Mouse (Mus musculus): ENCODE measurements around the gene Nxph4. TPM values are rescaled to one million over a fixed set of nuclear protein-coding genes. Genes with fewer than 3 reads are reported as not detected.

The Nxph4 gene
- polyA plus RNA-seq, 1 experiment from 2014 or later = 19.4 TPM

DNA sequence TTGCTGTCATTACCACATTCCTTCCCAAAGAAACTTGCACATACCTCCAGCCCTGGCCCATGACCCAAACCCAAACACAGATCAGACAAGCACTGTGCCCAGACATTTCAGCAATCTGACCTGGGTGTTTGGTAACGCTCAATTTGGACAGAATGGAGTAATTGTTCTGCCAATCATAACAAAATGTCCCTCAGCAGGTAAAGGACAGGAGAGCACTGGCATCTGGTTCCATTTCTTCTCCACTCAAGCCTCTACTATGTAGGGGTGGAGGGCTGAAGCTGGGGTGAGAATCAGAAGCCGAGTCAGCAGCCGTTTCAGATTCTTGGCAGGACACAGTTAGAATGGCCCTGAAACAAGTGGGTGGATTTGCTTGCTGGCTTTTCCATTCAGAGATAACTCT, 42.2 kb downstream of the Nxph4 start:
- WGBS = 94% methylated on average over 3 of the region's 3 CpGs
- peaks cover 94% of the 10 kb centered on the region for H3K36me3 ChIP-seq
- DNase-seq (ENCODE audit: low spot score) = no peak

DNA sequence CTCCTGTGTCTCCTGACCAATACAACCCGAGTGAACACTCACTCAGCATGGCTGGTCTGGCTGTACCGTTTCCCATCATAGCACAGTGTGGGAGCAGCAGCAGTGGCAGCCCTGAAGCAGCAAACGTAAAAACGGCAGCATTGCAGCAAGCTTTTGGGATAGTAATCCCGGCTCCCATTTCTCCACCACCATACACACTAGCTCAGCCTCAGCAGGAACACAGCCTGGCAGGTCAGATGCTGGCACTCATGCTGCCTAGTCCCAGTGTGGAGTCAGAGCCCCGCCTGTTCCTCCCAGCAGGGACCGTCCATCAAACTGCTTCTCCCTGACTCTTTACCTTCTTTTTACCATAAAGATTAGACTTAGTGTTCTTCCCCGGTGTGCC, 43.2 kb downstream of the Nxph4 start:
- Histone ChIP-seq H3K27me3 (ENCODE audit: low read depth, poor library complexity, severe bottlenecking) (no peaks in the 10 kb centered on the region), H3K4me1 (peaks cover 8% of the 10 kb centered on the region), H3K27ac (replicated peaks) (no peak overlapping the region; the same call in 1 of the 2 replicates), H3K9me3 (replicated peaks) (no peaks in the 10 kb centered on the region), H3K36me3 (peaks cover 90% of the 10 kb centered on the region), H3K4me3 (no peak overlapping the region)
- DNase-seq (ENCODE audit: low spot score) = no peak
- 73% methylated on average over 8 of the region's 8 CpGs for WGBS

More for the DNA sequence above, 42.2 kb downstream of the Nxph4 start:
- Histone ChIP-seq H3K4me1 (peaks cover 8% of the 10 kb centered on the region), H3K27me3 (ENCODE audit: low read depth, poor library complexity, severe bottlenecking) (no peaks in the 10 kb centered on the region), H3K4me3 (no peak overlapping the region), H3K9me3 (replicated peaks) (no peaks in the 10 kb centered on the region), H3K27ac (replicated peaks) (no peak overlapping the region)

GRCm38 (mm10) chr10:127490160-127491127, 43.9 kb downstream of the Nxph4 start:
- no peak overlapping the region for H3K4me3 ChIP-seq
- H3K4me1 ChIP-seq = peaks cover 8% of the 10 kb centered on the region
- H3K36me3 ChIP-seq = peaks cover 88% of the 10 kb centered on the region
- DNase-seq (ENCODE audit: low spot score) = no peak
- H3K9me3 ChIP-seq (replicated peaks) = no peaks in the 10 kb centered on the region
- no peaks in the 10 kb centered on the region for H3K27me3 ChIP-seq (ENCODE audit: low read depth, poor library complexity, severe bottlenecking)
- no peak overlapping the region for H3K27ac ChIP-seq (replicated peaks)
- WGBS = 87% methylated on average over 18 of the region's 18 CpGs

GRCm38 (mm10) chr10:127488856-127489255, 45.5 kb downstream of the Nxph4 start:
- no peak for DNase-seq (ENCODE audit: low spot score)
- Histone ChIP-seq H3K27me3 (ENCODE audit: low read depth, poor library complexity, severe bottlenecking) (no peaks in the 10 kb centered on the region), H3K4me1 (peaks cover 8% of the 10 kb centered on the region), H3K27ac (replicated peaks) (no peak overlapping the region), H3K4me3 (no peak overlapping the region), H3K36me3 (peaks cover 88% of the 10 kb centered on the region), H3K9me3 (replicated peaks) (no peaks in the 10 kb centered on the region)
- WGBS = 90% methylated on average over 7 of the region's 7 CpGs

GRCm38 (mm10) chr10:127485235-127485634, 49.1 kb downstream of the Nxph4 start:
- H3K9me3 ChIP-seq (replicated peaks) = no peaks in the 10 kb centered on the region
- no peak overlapping the region for H3K4me3 ChIP-seq
- H3K36me3 ChIP-seq = peaks cover 72% of the 10 kb centered on the region
- no peak for DNase-seq (ENCODE audit: low spot score)
- H3K27ac ChIP-seq (replicated peaks) = no peak overlapping the region
- no peaks in the 10 kb centered on the region for H3K4me1 ChIP-seq
- WGBS = 94% methylated on average over 10 of the region's 10 CpGs
- no peaks in the 10 kb centered on the region for H3K27me3 ChIP-seq (ENCODE audit: low read depth, poor library complexity, severe bottlenecking)

DNA sequence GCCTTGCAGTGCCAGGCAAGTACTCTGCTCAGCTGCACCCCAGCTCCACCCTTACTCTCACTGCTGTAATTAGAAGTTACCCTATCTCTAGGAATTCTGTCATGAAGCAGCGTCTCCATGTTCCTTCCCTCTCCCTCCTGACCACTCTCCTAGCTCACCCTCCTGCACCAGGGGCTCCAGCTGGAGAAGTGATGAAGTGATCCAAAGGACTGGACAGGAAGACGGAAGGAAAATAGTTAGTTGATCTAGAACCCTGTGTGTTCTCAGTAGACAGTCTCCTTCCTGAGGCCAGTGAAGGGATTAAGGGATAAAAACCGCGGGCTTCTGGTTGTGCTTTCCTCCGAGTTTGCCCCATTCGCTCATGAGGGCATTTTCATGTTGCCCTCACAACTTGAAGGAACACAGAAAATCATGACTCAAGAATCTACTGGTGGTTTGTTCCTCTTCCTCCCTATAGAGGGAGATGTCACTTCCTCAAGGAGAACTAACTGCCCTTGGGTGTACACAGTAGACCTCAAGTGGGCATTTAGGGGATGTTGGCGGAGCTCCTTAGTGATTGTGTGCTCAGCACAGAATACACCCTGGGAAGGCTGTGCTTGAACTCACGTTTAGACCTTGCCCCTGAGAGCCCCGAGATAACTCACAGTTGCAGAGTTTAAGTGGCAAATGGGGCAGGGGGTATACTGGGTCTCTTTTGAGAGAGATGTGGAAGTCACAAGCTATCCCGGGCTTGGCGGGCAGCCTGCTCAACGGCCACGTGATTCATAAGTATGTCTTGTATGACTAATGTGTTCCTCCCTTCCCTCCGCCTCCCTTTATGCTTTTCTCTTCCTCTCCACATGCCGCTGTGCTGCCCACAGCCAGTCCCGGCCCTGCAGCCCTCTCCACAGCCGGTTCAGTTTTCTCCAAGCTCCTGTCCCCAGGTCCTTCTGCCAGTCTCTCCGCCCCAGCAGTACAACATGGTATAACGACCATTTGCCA, 53.2 kb downstream of the Nxph4 start:
- peaks cover 63% of the 10 kb centered on the region for H3K36me3 ChIP-seq
- H3K9me3 ChIP-seq (replicated peaks) = no peaks in the 10 kb centered on the region
- no peak for DNase-seq (ENCODE audit: low spot score)
- no peaks in the 10 kb centered on the region for H3K4me1 ChIP-seq
- no peaks in the 10 kb centered on the region for H3K27me3 ChIP-seq (ENCODE audit: low read depth, poor library complexity, severe bottlenecking)
- H3K27ac ChIP-seq (replicated peaks) = no peak overlapping the region
- WGBS = 89% methylated on average over 19 of the region's 19 CpGs
- no peak overlapping the region for H3K4me3 ChIP-seq

DNA sequence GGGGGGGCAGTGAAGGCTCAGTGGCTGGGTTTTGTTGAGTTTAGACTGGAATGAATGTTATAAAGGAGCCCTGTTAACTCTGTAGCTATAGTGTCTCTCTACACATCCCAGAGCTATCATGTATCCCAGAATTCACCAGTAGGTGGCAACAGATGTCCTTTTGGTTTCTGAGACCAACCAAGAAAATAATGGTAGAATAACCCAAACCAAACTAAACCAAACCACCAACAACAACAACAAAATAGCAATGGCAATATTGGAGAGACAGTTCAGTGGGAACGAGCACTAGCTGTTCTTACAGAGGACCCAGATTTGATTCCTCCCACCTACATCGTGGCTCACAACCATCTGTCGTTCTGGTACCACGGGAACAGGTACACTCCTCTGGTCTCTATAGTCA, 55.2 kb downstream of the Nxph4 start:
- 96% methylated on average over 4 of the region's 4 CpGs for WGBS
- Histone ChIP-seq H3K9me3 (replicated peaks) (no peaks in the 10 kb centered on the region), H3K27ac (replicated peaks) (no peak overlapping the region), H3K27me3 (ENCODE audit: low read depth, poor library complexity, severe bottlenecking) (no peaks in the 10 kb centered on the region), H3K4me1 (no peaks in the 10 kb centered on the region), H3K36me3 (peaks cover 57% of the 10 kb centered on the region), H3K4me3 (no peak overlapping the region)
- DNase-seq (ENCODE audit: low spot score) = no peak

- no peak for DNase-seq (ENCODE audit: low spot score)
- 88% methylated on average over 7 of the region's 7 CpGs for WGBS
- Histone ChIP-seq H3K9me3 (replicated peaks) (no peaks in the 10 kb centered on the region), H3K4me3 (no peak overlapping the region), H3K36me3 (peaks cover 60% of the 10 kb centered on the region), H3K27me3 (ENCODE audit: low read depth, poor library complexity, severe bottlenecking) (no peaks in the 10 kb centered on the region), H3K27ac (replicated peaks) (no peak overlapping the region), H3K4me1 (no peaks in the 10 kb centered on the region)
These were observed 57.1 kb downstream of the Nxph4 start for GRCm38 (mm10) chr10:127477301-127477700.

DNA sequence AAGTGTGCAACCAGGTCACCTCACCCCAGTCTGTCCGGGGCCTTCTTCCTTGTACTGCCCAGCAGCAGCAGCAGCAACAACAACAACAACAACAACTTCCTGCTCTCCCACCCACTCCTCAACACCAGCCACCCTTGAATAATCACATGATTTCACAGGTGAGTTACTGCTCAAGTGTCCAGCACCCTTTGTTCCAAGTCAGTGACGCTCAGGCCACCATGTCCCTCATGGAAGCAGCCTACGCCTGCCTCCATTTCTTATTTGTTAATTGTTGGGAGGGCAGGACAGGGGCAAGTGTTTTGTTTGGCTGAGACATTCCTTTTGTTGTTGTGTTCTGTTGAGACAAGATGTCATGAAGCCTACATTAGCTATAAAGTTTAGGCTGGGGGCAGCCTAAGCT, 57.8 kb downstream of the Nxph4 start:
- WGBS = 76% methylated on average over 3 of the region's 3 CpGs
- peaks cover 61% of the 10 kb centered on the region for H3K36me3 ChIP-seq
- DNase-seq (ENCODE audit: low spot score) = no peak
- no peak overlapping the region for H3K4me3 ChIP-seq
- no peaks in the 10 kb centered on the region for H3K27me3 ChIP-seq (ENCODE audit: low read depth, poor library complexity, severe bottlenecking)
- no peaks in the 10 kb centered on the region for H3K9me3 ChIP-seq (replicated peaks)
- 0 out of 2 replicates have a peak, but pooled peaks cover under 1% of the 10 kb centered on the region for H3K4me1 ChIP-seq
- H3K27ac ChIP-seq (replicated peaks) = no peak overlapping the region

Other genes starting within 250 kb of the Nxph4 start
- gene Mbd6, start 245.5 kb downstream of the Nxph4 start, polyA plus RNA-seq (2016; fragmentation: Nextera tagmentation; extraction: Ambion mirVana) = 11.9 and 13.0 TPM in 2 replicates
- gene Mars, start 222.8 kb downstream of the Nxph4 start, polyA plus RNA-seq (2016; fragmentation: Nextera tagmentation; extraction: Ambion mirVana) = 180 and 187 TPM in 2 replicates
- gene Arhgap9, start 212.6 kb downstream of the Nxph4 start, polyA plus RNA-seq (2016; fragmentation: Nextera tagmentation; extraction: Ambion mirVana) = 1.1 and 1.3 TPM in 2 replicates
- gene Gli1, start 192.6 kb downstream of the Nxph4 start, polyA plus RNA-seq (2016; fragmentation: Nextera tagmentation; extraction: Ambion mirVana) = 7.8 and 11.0 TPM in 2 replicates
- gene Inhbe, start 180.1 kb downstream of the Nxph4 start, polyA plus RNA-seq (2016; fragmentation: Nextera tagmentation; extraction: Ambion mirVana) = 0.02 TPM in 1 of 2 replicates, not detected in the other
- not detected in 2 replicates for gene Inhbc, start 164.1 kb downstream of the Nxph4 start, polyA plus RNA-seq (2016; fragmentation: Nextera tagmentation; extraction: Ambion mirVana)
- 29.6 and 34.5 TPM in 2 replicates for gene R3hdm2, start 154.2 kb downstream of the Nxph4 start, polyA plus RNA-seq (2016; fragmentation: Nextera tagmentation; extraction: Ambion mirVana)
- 0.52 and 0.62 TPM in 2 replicates for gene Stac3, start 32.9 kb downstream of the Nxph4 start, polyA plus RNA-seq (2016; fragmentation: Nextera tagmentation; extraction: Ambion mirVana)
- 5.2 and 5.8 TPM in 2 replicates for gene Ndufa4l2, start 19.6 kb downstream of the Nxph4 start, polyA plus RNA-seq (2016; fragmentation: Nextera tagmentation; extraction: Ambion mirVana)
- gene Shmt2, start 12.1 kb downstream of the Nxph4 start, polyA plus RNA-seq (2016; fragmentation: Nextera tagmentation; extraction: Ambion mirVana) = 107 and 121 TPM in 2 replicates
- gene Lrp1, start 86.6 kb upstream of the Nxph4 start, polyA plus RNA-seq (2016; fragmentation: Nextera tagmentation; extraction: Ambion mirVana) = 54.9 and 69.8 TPM in 2 replicates
- gene Stat6, start 108.4 kb upstream of the Nxph4 start, polyA plus RNA-seq (2016; fragmentation: Nextera tagmentation; extraction: Ambion mirVana) = 8.2 and 8.9 TPM in 2 replicates
- 9.0 TPM in 2 replicates for gene Nemp1, start 132.3 kb upstream of the Nxph4 start, polyA plus RNA-seq (2016; fragmentation: Nextera tagmentation; extraction: Ambion mirVana)
- gene Nab2, start 134.0 kb upstream of the Nxph4 start, polyA plus RNA-seq (2016; fragmentation: Nextera tagmentation; extraction: Ambion mirVana) = 3.9 and 4.4 TPM in 2 replicates
- 0.41 and 0.69 TPM in 2 replicates for gene Myo1a, start 170.6 kb upstream of the Nxph4 start, polyA plus RNA-seq (2016; fragmentation: Nextera tagmentation; extraction: Ambion mirVana)
- not detected in 2 replicates for gene Tac2, start 189.9 kb upstream of the Nxph4 start, polyA plus RNA-seq (2016; fragmentation: Nextera tagmentation; extraction: Ambion mirVana)
- 4.3 and 4.7 TPM in 2 replicates for gene Zbtb39, start 205.0 kb upstream of the Nxph4 start, polyA plus RNA-seq (2016; fragmentation: Nextera tagmentation; extraction: Ambion mirVana)
- 0.32 and 0.40 TPM in 2 replicates for gene Gpr182, start 217.2 kb upstream of the Nxph4 start, polyA plus RNA-seq (2016; fragmentation: Nextera tagmentation; extraction: Ambion mirVana)
- 0.02 and 0.04 TPM in 2 replicates for gene Rdh1, start 225.2 kb upstream of the Nxph4 start, polyA plus RNA-seq (2016; fragmentation: Nextera tagmentation; extraction: Ambion mirVana)
- not detected in 2 replicates for gene Rdh16f1, start 225.2 kb upstream of the Nxph4 start, polyA plus RNA-seq (2016; fragmentation: Nextera tagmentation; extraction: Ambion mirVana)
- 0.11 and 0.12 TPM in 2 replicates for gene Rdh9, start 241.8 kb upstream of the Nxph4 start, polyA plus RNA-seq (2016; fragmentation: Nextera tagmentation; extraction: Ambion mirVana)

Data from midbrain, embryonic 10.5 days (tissue).